Mouse (Mus musculus): ENCODE results near the gene Cdc37l1.

- no peak for TF ChIP-seq CTCF (IDR thresholded peaks at IDR 0.05; ENCODE audit: control insufficient read depth, insufficient read depth, low read length)
- TF ChIP-seq POLR2A (IDR thresholded peaks at IDR 0.05; ENCODE audit: borderline replicate concordance, control insufficient read depth, low read depth, low read length), result no peak
These were observed 64.4 kb downstream of the Cdc37l1 start for GRCm38 (mm10) chr19:29054594-29054993.

All from bone marrow, adult 2 months (tissue).